Mouse (Mus musculus) c-Kit-positive CD71-positive TER-119-negative erythroid progenitor cells, embryonic 14.5 days (primary cell): ENCODE data around the gene Extl2.

Experiments
- DNase-seq: peaks from one replicate; pipeline ENCODE4 v3.0.0-alpha.2; 2013; ENCODE audit warnings: low read depth

Extl2 gene

DNA sequence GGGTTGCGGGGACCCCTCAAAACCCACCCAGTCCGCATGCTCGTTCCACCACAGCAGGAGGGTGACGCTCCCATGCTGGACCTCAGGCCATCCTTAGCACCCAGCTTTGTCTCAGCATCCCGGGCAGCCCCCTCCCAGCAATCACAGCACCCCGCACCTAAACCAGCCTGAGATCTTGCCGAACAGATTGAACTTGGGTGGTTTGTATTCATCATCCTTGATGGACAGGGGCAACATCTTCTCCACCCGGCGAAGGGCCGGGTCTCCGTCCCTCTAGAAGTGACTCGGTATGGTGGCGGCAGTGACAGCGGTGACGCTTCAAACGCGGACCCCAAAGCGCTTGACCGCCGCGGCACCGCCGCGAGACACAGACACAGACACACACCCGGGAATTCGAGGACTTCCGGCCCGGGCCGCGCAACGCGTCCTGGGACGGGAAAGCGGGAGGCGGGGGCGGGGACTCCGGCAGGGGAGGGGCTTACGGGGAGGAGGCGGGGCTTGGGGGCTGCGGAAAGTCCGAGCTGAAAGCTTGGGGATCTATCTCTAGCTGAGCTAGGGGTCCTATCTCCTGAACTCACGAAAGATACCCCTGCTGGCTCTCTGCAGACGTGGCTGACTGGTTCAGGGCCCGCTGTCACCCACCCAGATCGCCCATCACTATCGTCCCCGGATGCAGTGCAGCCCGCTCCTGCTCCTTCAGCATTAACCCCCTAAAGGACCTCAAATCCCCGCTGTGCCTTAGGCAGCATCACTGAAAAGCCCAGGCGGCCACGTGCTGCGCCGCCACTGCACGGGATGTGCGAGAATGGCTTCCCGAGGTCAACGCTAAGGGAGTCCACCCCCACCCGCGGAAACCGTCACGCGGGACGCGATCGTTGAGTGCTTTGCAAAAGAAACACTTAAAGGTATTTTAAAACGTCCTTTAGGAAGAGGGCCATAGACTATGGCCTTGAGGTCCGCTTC is at the start of gene Extl2, which contains the start of gene Slc30a7:
Gene Extl2 (plus strand): TSS at position 485 of the 963 bp plus-strand sequence.
Gene Slc30a7 (minus strand): TSS at position 429 of the 963 bp plus-strand sequence.
- peak; percentile 62 for DNase-seq

DNA sequence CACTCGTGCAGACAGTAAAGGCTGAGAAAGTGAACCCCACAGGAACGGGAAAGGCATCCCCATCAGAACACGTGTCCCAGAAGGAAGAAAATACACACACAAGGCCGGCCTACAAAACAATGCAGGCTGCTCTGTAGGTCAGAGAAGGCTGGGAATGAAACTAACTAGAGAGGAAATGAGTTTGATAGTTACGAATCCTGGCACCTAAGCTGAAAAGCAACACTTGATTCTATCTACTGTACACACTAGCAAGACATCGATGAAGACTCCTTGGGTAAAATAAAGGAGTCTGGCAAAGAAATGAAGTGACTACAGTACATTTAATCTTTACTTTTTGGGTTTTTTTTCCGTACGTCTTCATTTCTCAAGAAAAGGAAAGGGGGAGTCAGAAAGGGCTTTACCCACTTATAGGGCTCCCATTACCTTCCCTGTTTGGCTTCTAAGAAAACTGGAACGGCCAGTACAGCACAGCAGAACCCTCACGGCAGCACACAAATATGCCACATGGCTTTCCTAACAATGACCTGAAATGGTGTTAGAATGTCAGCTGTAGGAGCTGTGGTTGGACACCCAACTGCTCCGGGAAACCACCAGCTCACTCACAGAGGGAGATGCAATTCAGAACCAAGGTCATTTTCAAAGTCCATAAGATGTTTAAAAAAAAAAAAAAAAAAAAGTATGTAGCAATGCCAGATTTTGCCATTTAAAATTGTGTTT is 45.8 kb upstream of the Extl2 start:
- no peak for DNase-seq

DNA sequence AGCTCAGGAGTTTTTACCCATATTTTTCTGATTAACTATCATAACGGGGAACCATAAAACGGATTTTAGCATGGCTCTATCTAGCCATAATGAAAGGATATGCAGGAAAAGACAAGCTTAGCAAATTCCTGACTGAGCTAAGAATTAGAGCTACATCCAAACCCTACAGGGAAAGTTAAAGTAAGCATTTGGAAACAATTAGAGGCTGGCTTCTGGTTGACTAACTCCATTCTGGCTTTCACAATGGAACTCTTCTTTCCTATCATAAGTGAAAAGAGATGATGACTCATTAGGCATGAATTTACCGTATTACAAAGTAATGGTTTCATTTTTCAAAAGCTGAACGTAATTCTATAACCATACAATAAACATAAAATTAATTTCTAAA is 45.2 kb upstream of the Extl2 start:
- no peak for DNase-seq

DNA sequence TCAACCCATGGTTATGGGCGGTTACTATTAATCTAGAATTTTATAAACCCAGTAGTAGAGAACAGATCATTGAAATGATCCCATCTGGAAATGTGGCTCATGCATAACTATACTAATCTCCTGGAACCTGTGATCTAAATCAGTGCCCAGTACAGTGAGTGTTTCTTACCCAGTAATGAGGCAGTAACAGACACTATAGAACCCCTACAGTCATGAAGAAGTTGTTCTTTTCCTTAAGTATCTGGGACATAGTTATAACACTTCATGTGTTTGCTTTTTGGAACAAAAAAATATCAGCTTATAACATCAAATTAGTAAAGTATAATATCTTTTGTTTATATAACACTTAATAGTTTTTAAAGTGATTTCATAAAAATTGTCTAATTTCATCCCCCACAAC is 43.7 kb upstream of the Extl2 start:
- no peak for DNase-seq

DNA sequence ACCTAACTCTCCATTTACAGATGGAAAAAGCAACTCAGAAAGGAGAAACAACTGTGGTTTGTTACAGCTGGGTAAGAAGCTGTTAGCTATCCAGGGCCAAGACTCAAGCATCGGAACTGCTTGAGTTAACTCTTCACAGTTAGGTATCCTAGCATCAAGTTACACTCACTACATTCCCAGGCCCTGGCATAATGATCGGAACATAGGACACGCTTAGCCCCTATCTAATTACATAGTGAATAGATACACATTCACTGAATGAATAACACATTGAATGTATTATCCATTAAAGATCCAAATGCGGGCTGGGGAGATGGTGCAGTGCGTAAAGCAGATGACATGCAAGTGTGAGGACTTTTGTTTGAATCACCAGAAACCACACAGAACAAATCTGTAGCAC is 43.2 kb upstream of the Extl2 start:
- no peak for DNase-seq

DNA sequence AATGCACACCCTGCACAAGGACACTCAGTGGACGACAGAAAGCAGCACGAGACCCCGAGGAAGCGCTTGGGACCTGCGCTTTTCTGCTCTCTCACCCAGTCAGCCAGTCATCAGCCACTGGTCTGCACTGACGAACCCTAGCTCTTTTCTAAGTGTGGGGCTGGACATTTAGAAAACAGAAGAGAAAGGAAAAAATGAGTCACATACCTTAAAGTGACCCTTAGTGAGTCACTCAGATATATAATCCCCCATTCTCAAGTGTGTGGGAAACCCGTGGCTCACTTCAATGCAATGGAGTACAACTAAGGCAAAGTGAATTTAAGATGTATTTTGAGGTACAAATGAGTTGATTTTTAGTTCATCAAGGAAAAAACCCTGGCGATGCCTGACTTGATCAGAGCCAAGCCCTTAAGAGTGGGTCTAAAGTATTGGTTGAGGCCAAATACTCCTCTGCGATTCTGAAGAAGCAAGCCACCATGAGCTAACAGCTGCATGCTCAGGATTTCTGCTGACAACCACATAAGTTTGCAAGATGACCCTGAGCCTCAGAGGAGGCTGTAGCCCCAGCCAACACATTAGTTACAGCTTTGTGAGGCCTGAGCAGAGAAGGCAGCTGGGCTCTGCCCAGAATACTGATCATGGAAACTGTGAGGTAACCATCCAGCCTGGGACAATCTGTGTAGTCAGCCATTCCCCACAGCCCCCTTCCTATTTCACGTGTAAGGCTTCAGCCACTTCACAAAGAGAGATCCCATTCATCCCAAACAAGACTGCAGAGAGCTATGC is 38.3 kb upstream of the Extl2 start:
- DNase-seq = no peak

DNA sequence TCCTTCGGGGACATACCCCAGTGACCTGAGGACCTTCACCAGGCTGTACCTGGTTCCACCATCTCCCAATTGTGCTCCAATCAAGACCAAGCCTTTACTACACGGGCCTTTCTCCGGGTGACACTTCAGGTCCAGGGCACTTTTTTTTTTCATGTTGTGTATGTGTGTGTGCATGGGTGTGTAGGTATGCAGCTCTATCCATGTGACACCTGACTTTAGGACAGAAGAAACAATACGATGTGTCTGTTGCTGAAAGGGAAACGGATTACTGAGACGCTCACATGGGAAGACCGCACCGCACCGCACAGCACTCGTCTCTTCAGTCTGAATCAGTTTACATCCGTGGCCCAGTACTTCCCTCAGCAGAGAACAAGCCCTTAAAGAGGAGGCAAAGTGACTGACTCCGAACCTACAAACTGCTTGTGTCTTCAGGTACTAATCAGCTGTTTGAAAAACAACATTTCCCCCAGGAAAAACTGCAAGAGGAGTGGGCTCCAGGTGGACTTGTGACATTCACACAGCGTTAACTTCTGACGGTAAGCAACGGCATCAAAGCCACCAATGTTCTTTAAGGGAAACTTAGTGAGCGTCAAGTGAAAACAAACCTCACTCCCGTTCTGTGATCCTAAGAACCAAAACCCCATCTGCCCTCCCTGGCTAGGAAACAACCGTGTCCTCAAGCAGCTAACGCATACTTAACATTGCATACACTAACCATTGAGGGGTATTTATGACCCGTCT is 36.0 kb upstream of the Extl2 start:
- no peak for DNase-seq

DNA sequence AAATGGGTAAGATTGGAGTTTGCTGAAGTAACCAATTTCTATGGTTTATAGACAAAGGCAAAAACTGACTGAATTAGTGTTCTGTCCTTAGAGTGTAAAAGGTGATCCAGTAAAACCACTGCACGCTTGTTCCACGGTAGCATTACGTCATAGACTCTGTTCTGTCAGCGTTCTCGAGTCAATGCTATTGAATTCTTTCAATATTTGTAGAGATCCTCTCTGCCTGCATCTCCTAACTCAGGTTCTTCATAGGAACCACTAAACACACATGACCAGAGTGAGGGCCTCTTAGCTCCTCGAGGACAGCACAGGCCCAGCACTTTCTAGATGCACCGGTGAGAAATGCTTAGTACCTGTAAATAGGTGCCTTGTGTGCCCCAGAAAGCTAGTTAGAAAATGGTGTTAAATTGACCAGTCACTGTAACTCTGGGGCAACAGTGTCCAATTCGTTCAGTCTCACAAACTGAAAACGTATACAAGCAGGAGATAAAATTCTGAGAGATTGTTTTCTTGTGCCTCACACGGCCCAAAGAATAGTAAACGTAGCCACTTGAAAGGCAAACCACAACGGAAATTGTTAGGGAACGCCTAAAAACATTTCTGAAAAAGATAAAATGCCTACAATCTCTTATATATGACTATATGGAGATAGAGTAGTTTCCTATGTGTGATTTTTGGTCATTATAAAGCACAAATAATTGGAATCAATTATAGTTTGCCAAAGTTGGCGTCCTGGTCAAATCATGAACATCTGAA is 35.2 kb upstream of the Extl2 start:
- DNase-seq = no peak

DNA sequence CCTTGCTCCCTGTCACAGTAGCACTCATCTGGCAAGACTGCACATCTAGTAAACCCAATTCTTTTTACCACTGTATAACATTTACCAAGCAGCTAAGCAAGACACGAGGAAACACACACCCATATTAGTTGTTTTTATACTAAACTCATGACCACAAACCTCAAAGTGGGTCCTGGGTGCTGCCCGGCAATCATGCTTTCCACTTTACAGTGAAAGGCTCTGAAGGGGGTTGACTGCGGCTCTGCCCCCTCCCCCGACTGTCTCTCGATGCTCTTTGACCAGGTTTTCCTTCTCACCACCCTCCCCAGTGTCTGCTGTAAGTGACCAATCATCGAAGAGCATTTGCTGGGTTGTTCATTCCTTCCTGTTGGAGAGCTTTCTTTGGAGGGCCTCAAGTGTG is 33.0 kb upstream of the Extl2 start:
- no peak for DNase-seq

DNA sequence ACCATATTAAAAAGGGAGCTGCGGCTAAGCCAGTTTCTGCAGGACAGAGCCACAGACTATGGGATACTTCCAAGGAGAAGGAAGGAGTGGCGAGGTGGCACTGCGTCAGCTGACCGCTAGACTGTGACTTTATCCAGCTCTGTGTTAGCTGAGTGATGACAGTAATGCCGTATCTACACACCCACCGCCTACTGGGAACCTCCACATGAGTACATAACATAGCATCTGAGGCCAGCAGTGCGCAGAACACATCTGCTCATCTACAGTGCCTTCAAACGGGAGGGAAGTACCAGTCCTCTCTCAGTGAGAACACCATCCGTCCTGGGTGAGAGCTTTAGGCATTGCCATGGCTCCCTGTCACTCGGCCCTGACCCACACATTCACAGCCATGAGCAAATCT is 32.3 kb upstream of the Extl2 start:
- no peak for DNase-seq

DNA sequence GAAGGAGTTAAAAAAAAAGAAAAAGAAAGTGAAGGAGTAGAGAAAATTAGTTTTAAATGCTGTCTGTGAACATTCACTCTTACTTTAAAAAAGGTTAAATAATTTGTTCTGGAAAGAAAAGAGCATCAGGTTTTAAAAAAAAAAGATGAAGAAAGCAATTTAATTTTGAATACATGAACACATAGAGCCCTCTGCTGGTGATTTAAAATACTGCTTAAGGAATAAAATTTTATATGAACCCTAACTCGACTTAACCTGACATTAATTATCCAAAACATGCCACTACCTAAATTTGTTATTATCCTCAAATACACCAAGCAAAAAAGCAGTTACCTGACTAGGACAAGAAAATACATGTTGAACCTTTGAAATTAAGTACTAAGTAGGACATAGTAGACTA is 28.3 kb upstream of the Extl2 start:
- peak; percentile 13 for DNase-seq

DNA sequence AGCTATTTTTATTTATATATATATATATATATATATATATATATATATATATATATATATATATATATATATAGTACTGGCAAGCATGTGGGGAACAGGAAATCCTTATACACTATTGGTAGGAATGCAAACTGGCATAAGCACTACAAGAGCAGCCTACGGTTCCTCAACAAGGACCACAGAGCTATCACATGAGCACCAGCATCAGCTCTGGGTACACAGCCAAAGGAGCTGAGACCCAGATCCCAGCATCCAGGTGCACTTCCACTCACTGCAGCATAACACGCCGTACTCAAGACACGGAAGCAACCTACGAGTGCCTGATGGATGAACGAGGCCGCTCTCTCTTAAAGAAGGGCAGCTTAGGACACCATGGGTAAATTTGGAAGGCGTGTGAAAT is 24.0 kb upstream of the Extl2 start:
- no peak for DNase-seq

DNA sequence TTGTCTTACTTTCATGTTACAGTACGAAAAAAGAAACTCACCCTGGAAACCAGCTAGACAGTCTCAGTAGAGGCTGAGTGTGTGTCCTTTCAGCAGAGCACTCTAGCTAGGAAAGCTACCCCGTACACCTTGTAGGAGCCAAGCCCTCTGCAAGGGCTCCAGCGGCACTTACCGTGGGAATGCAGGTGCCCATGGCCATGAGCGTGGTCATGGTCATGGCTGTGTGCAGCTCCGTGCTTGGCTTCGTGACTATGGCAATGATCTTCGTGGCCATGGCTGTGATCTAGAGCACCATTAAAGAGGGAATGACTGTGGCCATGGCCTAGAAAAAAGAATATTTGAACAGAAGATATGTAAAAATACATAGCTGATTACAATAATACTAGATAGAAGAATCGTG is 22.6 kb upstream of the Extl2 start:
- DNase-seq = no peak

DNA sequence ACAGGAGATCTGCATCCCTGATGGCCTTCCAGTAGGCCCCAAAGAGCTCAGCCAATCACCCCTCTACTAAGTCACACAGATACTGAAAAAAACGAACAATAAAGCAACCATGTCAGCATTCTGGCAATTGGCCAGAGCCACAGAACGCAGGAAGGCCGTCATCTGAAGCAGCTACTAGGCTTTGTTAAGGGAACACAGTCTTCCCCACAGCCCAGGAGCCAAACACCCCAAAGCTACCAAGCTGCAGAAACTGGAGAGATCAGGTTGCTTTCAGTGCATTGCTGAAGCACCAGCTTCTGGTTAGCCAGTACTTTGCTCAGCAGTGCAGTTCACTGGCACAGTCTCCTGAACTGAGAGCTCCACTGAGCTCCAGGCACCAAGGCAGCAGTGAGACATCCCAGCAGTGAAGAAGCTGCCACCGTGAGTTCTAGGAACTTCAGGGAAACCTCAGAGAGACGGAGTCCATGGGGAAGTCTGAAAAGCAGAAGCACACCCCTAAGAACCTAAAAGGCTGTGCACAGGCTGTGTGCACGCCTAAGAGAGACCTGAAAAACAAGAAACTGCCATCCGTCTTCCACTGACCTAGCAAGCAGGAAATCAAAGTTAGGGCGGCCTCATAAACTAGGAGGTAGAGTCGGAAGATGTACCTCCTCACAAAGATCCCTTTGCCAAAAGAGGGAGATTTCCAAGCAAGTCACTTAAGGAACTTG is 21.9 kb upstream of the Extl2 start:
- no peak for DNase-seq

DNA sequence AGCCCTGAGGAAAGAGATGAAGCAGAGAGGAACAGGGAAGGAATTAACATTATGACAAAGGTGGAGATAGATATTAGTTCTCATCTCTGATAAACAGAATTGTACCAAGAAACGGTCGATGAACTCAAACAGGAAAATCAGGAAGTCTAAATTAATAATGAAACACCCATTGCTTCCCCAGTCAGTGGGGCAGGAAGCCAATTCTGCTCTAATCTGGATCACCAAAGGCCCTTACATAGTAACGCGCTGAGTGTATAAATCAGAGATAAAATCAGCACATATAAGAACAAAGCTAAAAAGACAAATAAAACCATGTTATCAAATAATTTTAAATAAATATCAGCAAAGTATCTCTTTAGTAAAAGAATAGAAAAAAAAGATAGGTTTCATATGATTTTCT is 15.2 kb upstream of the Extl2 start:
- DNase-seq = no peak

DNA sequence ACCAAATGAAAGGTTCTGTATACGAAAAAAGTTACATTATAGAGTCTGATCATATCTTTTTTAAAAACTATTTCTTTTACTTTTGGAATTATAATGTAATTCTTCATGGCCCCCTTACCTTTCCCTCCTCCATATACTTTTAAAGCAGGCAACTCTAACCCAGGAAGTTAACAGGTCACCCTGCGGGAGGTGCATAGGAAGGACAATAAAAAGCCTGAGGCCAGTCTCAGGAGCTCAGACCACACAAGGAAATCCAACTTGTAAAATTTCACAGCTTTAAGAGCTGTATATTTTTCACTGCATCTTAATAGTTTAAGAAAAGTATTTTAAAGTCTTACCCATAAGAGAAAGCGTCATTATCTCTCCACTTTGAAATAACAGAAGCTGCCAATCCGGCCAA is 14.7 kb upstream of the Extl2 start:
- no peak for DNase-seq

DNA sequence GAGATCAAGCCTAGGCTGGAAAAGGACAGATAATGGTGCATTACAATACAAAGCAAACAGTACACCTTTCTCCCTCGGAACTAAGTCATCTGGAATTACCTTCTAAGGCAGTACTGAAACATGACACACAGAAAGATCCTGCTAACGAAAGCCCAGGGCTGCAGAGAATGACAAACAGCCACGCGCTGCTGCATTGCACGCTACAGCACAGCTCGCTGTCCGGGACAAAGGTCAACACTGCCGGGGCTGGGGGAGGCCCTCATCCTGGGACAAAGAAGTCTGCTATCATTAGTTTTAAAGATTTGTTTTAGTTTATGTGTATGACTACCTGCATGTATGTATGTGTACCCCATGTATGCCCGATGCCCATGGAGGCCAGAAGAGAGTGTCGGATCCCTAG is 14.2 kb upstream of the Extl2 start:
- no peak for DNase-seq

DNA sequence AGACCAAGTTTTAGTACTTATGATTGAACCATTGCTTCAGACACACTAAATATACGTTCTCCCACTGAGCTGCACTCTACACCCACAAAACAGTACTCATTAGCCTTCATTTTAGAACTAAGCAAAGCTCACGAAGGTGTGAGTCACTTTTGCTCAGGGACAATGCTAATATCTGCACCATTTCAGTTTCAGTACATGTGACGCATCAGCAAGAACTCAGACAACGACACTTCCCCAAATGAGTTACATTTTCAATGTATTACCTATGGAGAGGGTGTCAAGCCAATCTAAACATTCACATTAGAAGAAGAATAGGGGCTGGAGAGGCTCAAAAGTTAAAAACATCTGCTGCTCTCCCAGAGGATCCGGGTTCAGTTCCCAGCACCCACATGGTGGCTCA is 10.3 kb upstream of the Extl2 start:
- DNase-seq = no peak

DNA sequence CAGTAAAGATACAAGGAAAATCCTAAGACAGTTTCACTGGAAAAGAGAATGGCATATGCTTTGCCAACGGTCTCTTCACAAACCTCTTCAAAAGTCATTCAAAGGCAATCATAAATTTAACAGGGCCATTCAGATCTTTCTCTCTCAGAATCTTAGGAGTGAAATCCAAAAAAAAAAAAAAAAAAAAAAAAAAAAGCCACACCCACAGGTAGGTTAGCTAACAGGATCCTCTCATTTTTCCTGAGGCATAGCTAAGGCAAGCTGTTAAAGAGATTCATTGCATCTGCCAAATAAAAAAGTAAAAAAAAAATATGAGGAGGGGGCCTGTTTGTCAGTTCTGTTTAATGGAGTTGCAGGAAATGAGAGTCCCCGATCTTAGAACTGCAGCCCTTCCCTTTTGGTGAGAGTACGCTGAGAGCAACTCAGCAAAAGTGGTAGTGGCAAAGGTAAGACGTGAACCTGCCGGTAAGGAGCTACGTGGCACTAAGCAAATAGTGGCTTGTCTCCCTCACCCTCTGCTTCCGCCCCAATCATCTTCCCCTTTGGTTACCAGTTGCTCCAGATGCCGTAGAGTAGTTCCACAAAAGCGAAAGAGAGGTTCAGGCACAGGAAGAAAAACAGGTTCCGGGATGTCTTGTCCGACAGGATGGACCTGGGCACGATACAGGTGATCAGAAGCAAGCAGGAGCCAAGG is 831 bp upstream of the Extl2 start:
- DNase-seq = peak; percentile 20

DNA sequence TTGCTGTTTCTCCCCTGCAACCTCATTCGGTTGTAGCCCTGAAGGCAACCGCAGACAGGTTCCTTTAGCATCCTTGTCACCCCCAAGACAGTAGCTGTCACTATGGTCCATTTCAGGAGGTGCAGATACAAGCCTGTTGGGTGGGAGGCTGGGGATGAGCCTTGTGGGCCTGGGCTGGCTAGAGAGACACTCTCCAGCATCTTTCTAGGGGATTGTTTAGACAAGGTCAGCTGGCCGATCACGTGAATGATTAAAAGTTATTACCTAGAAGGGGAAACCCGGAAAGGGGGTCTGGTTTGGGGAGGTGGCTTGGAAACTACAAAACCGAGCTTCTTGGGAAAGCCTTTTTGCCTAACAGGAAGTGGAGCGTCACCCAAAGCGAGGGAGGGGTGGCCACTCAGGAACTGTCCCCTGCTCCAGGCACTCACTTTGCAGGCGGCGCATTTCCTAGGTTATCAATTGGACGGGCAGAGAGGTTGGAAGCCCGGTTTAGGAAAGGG is 729 bp downstream of the Extl2 start:
- peak; percentile 28 for DNase-seq
